Mouse (Mus musculus) heart, embryonic 10.5 days (tissue): Measurements from ENCODE around the gene Neb. TPM values are rescaled to one million over a fixed set of nuclear protein-coding genes. Genes with fewer than 3 reads are reported as not detected.

Source experiments
- microRNA-seq: library from miRNA; unstranded; fragments of <30 nt; microRNA quantifications from one replicate; pipeline ENCODE4, GENCODE M21; 2017
- polyA plus RNA-seq: library from polyadenylated mRNA; unstranded; fragments of >200 nt; fragmentation: Nextera tagmentation; extraction: Ambion mirVana; gene quantifications from 2 replicates; pipeline ENCODE4 v1.2.1, GENCODE M21; 2016

Gene Neb
- polyA plus RNA-seq, 1 experiment from 2014 or later = 0.75 TPM

Small RNAs within 50 kb of the gene (microRNA-seq; reads per million reads assigned to microRNA genes)
- not detected for gene Gm22095

Other genes starting within 250 kb of the Neb start
- gene Arl5a, start 46.4 kb upstream of the Neb start, polyA plus RNA-seq = 62.9 and 72.8 TPM in 2 replicates